Mouse (Mus musculus) layer of hippocampus, postnatal 10 days (tissue): ENCODE measurements around the gene Ces1g. TPM values are rescaled to one million over a fixed set of nuclear protein-coding genes. Genes with fewer than 3 reads are reported as not detected.

Source experiments
- DNase-seq, 2 experiments: peaks; one replicate each; pipeline ENCODE4 v3.0.0; 2021; ENCODE audit warnings: low spot score in 2 of 2
- long read RNA-seq: library from polyadenylated mRNA; stranded (forward); transcript quantifications from one replicate; pipeline ENCODE4 v2.0.0, GENCODE M21; 2023
- total RNA-seq, 2 experiments: library from RNA; stranded (reverse); gene quantifications; 2 replicates each; pipeline ENCODE4 v1.2.3; 2021

Ces1g gene
- not detected for total RNA-seq
- long read RNA-seq: 0 reads

DNA sequence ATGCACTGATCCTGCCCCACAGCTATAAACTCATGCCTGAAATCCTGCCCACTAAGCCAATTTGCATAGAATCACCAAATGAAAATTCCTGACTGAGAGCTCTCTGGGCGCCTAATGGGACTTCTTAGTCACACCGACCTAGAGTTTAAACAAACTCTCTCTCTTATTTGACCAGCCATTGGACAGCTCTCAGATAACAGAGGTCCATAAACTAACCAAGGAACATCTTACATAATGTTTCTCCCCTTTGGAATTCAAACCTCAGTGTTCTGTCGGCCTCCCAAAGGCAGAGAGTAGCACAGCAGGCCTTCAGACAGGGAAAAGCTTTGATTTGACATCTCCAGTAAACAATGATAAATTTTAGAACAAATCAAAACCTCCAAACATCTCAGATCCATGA is at the start of gene Ces1g:
TSS of gene Ces1g (minus strand) at position 102 of the 400 bp plus-strand sequence.
- no peak for DNase-seq

DNA sequence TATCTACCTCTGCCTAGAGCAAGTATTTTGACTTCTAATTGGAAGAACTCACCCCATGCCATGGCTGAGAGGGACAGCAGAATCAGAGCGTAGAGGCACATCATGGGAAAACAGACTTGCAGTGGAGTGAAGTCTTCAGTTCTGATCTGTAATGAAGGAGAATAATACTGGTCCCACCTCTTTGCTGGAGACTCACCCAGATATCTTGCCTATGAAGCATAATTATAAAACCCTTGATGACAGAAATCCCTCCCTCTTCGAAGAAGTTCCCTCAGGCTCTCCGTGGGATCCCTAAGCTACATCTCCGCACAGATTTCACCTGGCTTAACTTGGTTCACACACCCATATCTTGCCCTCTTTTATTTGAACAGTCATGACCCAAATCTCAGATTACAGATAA is 42.5 kb upstream of the Ces1g start, which contains the start of gene Ces1h:
TSS of gene Ces1h (minus strand) at position 101 of the 400 bp plus-strand sequence.
- no peak for DNase-seq

DNA sequence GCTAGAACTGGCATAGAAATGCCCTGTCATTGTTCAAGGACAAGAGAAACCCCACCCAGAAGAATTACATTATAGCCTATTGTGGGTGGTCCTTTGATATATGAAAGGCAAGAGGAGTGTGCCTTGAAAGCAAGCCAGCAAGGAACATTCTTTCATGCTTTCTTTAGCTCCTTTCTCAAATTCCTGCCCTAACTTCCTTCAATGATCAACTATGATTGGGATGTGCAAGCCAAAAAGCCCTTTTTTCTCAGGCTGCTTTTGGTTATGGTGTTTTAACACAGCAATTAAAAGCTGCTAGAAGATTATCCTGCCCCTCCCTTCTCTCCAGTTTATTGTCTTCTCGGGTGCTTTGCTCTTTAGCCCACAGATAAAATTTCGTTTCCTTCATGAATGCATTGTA is 32.4 kb upstream of the Ces1g start:
- no peak for DNase-seq

DNA sequence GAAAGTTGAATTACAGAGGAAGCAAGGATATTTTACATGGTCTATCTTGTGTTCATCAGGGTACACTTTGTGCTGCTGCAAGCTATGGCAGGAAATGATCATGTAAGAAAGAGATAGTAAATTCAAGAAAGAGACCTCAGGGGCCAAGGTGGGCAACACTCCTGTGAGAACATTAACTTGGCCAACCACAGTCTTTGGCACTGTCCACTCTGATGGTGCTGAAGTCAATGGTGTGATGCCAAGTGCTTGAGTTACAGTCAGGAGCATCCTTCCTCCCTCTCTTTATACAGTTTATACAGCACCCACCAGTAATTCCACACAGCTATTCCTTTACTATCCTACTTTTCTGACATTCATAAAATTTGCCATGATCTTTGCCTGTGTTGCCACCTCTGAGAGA is 23.0 kb upstream of the Ces1g start:
- no peak for DNase-seq

DNA sequence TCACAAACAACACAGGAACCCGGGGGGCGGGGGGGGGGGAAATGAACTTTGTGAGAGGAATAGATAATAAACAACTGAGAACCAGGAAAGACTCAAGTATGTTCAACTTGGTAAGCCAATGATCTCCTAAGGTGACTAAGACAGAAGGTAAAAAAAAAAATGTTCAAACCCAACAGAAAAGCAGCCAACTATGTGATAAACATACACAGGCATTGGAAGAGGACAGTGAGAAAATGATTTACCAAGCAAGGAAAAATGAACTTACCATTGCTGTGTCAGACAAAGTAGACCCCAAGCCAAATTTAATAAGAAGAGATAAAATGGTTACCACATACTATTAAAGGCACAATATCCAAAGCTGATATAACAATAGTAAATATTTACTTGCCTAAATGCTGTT is 2.4 kb upstream of the Ces1g start:
- DNase-seq: no peak

DNA sequence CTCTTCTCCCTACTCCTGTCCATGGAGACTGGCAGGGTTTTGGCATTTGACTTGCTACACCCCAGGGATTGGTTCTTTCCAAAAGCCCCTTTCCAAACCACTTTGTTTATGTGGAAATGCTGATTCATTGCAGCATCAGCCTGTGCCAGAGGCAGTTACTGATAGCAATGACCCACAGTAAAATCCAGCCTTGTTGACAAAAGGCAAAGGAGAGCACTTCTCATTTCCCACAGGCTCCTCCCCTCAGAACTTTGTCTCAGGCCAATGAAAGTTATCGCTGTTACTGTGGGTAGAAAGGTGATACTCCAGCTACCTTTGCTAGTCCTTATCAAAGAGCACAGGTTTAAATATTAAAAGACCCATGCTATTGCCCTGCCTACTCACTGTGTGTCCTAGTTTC is 4.4 kb downstream of the Ces1g start:
- no peak for DNase-seq

DNA sequence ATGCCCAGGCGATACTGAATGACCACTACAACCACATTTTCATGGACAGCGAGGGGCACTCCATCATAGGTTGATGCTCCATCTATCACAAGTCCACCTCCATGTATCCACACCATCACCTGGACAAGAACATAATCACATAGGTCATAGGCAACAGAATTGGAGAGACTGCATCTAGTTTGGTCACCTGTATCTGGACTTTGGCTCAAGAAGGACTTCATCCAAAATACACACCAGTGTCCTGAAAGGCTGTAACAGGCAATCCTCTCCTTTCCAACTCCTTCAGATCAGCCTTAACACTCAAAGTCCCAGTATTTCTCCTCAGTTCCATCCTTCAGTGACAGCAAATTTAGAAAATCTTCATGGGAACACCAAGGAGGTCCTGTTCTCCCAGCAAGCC is 6.0 kb downstream of the Ces1g start:
- DNase-seq: no peak

DNA sequence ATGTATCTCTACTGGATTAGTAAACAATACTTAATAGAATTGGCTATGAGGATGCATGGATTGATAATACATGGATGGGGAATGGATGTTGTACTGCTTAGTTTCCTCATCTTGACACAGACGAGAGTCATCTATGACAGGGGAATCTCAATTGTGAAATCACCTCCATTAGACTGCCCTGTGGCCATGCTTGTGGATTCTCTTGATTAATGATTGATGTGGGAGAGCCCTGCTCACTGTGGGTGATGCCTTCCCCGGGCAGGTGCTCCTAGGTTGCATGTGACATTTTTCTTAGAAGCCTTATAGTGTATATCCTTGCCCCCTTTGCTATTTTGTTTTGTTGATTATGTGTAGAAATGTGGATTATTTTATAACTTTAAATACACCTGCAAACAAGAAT is 12.0 kb downstream of the Ces1g start:
- DNase-seq: no peak

DNA sequence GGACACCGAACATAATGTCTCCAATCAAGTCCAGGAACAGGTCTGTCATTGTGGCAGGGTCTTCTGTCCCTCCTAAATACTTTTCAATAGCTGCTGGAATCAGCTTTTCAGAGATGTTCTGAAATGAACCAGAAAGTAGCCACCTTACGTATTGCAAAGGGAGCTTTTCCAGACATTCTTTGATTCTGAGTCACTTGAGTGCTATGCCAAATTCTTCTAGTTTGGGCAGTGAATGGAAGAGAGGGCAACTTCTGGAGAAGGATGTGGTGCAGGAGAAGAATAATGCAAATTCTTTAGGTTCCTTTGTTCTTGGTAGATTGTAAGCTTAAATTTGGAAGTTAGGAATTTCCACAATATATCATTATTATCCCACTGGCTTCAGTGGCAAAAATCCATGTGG is 20.1 kb downstream of the Ces1g start:
- DNase-seq: no peak

DNA sequence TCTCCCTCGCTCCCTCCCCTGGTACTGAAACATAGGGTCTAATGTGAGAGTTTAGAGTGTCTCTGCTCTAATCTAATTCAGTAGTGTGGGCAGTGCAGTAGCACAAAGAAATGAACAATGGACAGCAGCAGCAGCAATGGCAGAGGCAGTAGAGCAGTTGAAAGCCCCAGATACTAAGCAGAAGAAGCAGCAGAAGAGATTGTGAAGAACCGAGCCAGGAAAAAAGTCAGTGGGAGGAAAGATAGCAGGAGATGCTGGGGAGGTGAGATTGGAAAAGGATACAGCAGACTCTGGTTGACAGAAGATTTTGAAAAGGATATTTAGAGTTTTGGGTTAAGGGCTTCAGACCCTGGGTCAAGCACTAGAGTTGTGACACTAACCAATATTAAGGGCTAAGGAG is 21.6 kb downstream of the Ces1g start:
- DNase-seq: no peak

DNA sequence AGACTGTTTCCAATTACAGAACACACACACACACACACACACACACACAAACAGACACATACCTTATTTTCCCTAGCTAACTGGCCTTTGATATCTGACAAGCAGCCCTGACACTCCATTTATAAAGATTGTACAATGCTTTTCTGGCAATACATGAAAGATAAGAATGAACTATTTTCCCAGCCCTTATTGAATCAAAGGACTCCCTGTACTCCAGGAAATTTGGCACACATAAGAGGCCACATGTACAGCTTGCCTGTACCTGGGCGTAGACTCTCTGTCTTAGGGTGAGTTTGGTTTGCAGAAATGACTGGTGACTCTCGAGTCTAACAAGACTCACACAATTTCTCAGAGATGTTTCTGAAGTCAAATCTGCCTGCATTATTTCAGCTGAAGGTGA is 53.2 kb downstream of the Ces1g start:
- no peak for DNase-seq

DNA sequence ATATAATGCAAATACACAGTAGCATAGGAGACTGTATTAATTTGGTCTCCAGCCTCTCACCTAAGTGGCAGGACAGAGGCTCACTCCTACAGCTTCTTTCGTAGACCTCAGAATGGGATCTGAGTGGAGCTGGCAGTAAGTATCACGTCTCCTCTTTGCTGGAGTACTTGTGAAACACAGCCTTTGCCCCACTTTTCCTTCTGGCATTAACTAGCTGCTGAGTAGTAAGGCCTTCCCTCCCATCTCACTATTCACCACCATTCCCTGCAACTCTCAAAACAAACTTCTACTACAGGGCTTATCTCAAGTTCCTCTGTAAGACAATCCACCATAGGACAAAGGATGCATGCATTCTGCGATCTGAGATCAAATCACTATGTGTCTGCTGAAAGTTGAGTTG is 54.8 kb downstream of the Ces1g start:
- no peak for DNase-seq

DNA sequence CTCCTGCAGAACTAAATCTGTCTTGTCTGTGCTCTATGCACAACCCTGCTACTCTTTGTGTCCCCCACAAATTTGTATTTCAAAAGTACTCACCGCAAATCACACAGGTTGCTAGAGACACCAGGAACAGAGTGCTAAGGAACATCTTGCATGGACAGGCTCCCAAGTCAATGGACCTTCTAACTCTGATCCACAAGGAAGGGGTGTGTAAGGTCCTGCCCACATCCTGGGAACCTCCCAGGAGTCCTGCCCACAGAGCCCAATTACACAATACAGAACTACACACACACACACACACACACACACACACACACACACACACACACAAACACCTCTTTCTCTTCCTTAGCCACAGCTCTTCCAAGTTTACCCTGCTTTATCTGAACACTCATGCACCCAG is 57.6 kb downstream of the Ces1g start, which contains the start of gene Ces1f:
TSS of gene Ces1f (minus strand) at position 192 of the 400 bp plus-strand sequence.
- no peak for DNase-seq

DNA sequence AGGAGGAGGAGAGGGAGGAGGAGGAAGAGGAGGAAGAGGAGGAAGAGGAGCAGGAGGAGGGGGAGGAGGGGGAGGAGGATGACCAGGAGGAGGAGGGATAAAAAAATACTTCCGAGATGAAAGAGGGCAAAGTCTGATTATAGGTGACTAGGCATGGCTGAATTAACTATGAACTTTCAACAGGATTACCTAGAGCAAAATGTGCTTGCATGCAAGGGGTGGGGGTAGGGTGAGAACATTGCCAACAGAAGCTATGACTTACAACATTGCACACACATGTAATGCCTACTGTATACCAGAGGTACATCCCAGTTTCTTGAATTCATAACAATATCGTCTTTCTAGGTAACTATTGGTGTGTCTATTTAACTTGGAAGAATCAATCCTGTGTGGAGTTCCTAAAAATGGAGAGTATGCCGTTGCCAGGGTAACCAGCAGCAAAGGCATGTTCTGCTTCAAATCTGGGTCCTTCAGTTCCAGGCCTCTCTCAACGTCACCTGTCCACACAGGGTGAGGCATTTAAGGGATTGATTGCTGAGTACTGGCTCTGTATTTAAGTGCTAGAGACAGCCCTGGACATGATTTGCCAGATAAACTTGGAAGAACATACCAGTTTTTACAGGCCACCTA is 58.8 kb downstream of the Ces1g start:
- DNase-seq: no peak

DNA sequence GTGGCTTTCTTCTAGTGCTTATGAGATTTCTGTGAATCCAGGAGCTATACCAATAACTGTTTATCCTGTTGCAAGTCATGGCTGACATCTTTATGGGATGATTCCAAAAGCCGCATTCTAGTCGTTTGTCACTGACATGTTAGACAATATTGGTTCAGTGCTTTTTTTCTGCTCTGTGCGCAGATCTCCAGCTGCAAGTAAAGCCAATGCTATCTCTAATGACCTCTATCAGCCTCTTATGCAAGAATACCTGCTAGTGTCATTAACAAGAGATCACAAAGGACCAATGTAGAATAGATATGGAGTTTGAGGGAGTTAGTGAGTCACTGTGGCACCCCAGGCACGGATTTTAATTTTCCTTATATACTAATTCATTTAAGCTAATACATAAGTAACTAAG is 62.5 kb downstream of the Ces1g start:
- no peak for DNase-seq

DNA sequence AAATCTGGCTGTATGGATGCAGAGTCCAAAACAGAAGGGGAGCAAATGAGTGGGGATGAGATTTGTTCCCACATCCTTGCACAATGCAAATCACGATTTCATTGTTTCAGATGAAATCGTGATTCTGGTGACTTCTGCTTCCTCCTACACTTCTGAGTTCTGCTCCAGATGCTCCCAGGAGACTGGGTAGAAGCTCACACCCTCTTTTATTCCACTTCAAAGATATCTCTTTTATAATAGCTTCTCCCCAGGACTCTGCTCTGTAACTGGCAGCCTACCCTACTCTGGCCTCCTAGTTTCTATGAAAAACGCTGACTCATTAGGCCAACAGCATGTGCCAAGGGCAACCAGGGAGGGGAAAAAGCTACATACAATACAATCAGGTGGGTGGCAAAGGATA is 63.8 kb downstream of the Ces1g start:
- DNase-seq: peak in 1 of 2 experiments; percentile 11

DNA sequence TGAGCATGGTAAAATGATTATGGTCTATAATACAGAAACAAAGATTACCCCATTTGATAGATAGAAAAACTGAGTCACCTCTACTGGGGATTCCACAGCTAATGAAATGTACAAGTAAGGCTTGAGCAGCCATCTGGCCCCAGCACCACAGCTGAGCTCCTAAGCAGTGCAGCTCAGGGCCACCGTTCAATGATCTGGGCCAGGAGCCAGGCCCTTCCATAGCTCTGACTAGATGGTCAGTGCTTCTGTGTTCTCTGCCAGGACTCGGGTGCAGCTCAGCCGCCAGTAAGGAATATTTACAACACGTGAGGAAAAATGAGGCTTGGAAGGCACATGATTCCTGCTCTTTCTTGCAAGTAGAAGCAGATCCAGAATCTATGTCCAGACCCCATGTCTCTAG is 64.4 kb downstream of the Ces1g start:
- no peak for DNase-seq

DNA sequence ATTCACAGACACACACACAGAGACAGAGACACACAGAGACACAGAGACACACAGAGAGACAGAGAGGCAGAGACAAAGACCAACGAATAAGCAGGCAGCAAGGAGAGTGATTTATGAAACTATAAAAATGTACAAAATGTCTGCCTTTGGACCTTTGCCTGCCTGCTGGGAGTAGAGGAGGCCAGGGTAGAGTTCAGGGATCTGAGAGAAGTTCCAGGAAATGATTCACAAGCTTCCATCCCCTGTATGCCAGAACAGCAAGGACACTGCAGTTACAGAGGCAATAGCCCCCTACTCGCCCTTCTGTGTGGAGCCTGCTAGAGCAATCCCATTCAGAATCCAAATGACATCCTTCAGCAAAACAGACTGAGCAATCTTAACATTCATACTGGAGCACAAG is 75.7 kb downstream of the Ces1g start:
- DNase-seq: no peak

DNA sequence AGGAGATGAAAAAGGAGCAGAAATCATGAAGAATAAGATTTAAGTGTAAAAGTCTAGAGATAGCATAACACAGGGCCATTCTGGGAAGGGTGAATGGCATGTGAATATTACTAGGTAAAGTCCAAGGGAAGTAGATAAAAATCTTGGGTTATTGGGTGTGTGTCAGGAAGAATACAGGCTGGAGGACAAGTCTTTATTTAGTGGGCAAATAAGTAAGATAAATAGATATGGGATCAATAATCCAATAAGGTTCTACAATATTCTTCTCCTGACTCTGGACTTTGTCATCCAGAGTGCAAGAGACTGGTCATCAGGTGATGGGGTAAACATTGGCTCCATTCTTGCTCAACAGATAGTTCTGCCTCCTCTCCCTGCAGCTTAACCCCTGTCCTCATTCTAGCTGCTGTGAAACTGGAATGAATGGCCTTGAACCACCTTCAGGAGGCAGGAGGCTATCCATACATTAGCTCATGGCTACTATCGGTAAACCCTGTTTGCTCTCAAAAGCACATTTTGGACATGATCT is 84.6 kb downstream of the Ces1g start:
- DNase-seq: no peak
